Mouse (Mus musculus): ENCODE measurements around the gene Parp6.

Parp6 gene

DNA sequence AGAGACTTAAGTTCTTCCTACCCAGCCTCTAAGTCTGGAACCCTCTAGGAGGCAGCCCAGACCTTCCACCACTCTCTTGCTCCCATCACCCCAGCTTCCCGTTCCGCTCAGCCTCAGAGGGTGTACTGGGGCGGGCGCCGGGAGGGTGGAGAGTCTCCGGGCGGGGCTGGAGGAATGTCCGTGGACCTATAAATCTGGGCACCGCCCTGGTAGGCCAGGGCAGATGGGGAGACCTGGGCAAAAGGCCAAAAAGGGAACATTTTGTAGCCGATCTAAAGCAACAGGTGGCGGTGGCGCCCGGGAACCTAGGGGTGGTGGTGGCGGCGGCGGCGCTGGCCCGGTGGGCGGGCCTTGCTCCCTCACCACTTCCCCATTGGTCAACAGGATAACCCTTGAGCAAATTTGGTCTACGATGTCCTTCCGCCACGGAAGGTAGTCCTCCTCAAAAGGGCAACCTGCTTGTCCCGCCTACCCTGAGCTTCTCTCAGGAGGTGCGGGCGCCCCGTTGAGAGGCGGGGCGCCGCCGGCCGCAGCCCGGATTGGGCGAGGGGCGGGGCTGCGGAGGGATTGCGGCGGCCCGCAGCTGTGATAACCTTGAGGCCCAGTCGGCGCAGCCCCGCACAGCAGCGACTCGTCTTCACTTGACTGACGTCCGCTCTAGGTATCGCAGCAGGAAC, 39.0 kb downstream of the Parp6 start, which contains the start of gene Pkm:
Gene Pkm (plus strand): TSS at position 411 of the 677 bp plus-strand sequence.
- peak; percentile 96 to 97 for DNase-seq (ENCODE audit: low spot score in 2 of 2)

DNA sequence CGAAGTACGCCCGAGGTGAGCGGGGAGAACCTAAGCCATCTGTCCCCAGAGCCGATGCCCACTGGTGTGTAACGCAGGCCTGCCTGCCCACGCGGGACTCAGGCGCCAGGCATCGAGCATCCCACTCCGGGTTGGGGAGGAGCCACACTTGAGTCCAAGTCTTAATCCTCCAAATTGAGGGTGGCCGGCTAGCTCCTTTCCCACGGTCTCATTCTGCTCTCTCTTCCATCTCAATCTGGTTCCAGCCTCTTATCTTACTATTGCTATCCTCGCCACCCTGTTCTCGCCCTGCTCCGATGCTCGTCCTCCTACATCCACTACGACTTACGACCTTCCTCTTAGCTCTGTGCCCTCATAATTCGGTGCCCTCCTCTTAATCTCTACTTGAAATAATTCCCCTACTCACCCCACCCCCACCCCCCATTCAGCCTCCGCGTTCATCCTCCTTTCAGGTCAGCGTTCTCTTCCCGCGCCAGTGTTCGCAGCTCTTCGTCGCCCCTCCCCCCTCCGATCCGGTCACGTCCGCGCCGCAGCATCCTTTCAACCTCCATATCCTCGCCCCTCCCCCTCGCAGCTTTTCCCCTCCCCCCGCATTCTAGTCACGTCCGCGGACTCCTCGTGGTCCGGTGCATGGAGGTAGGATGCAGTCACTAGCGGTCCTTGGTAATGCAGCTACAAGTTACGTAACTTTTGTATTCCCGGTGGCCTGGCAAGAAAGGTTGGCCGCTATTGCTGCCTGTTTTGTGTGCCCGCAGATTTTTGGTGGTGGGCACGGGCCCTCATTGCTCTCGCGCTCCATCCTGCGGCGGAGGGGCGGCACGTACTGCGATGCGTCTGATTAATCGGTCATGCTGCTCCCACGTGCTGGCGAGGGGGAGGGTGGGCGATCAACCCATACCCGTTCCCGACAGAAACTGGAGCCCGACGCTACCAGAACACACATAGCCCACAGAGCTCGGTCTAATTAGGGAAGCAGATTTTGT, 39.8 kb downstream of the Parp6 start:
- peak; percentile 46 to 67 for DNase-seq (ENCODE audit: low spot score in 2 of 2)

DNA sequence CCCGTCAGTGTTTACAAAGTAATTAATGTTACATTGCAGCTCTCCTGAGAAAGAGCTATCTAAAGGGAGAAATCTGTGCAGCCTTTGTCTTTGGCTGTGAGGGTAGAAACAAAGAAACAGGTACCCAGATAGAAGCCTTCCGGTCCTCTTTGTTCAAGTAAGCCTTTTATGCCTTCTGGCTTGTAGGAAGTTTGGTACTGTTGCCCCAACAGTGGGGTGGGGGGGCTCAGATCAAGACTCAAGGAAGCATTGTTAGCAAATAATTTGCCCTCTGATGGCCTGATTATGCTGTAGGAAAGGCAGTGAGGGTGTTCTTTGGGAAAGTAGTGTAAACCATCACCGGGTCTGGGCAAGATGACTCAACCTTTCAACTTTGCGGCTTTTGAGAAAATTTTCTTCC, 41.1 kb downstream of the Parp6 start:
- no peak for DNase-seq (ENCODE audit: low spot score in 2 of 2)

DNA sequence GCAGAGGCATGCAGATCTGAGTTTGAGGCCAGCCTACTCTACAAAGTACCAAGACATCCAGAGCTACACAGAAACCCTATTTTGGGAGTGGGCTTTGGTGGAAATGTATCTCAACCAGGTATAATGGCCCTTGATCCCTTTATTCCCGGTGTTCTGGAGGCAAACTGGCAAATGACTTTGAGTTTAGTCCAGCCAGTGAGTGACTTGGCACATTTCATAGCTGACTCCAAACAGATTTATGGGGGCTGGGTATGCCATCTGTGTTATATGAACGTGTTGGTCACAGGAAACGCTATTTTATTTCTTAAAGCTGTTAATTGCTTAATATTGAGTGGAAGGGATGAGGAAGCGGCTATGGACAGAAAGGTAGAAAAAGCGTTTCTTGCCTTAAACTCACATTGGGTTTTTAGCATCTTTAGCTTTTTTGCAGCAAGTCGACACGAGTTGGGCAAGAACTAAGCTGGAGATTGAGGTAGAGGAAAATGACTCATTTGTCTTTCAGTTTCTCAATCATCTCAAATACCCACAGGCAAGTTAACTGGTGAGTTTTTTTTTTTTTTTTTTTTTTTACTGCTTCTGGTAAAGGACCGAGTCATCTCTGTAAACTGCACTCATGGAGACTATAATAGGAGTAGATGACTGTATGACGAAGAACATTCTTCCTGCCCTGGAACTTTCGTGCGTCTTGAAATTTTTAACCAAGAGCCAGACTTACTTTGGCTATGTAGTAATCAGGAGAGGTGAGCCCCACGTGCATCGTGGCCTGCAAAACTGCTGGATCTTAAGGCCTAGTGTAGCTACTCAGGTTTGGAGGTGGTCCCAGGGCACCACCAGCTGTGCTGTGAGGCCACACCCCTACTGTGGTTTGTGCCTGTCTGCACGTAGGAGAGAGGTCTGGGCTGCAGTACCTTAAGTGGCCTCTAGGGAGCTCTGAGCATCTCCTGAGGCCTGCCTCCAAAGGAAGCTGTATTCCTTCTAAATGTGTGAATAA, 42.2 kb downstream of the Parp6 start:
- DNase-seq (ENCODE audit: low spot score in 2 of 2): peak; percentile 60 to 70

GRCm38 (mm10) chr9:59660421-59660820, 43.3 kb downstream of the Parp6 start:
- DNase-seq (ENCODE audit: low spot score in 2 of 2): no peak

- DNase-seq (ENCODE audit: low spot score in 2 of 2): no peak
Measured at GRCm38 (mm10) chr9:59661298-59661975, 44.4 kb downstream of the Parp6 start.

- DNase-seq (ENCODE audit: low spot score in 2 of 2): no peak
Measured at GRCm38 (mm10) chr9:59663226-59663625, 46.1 kb downstream of the Parp6 start.

DNA sequence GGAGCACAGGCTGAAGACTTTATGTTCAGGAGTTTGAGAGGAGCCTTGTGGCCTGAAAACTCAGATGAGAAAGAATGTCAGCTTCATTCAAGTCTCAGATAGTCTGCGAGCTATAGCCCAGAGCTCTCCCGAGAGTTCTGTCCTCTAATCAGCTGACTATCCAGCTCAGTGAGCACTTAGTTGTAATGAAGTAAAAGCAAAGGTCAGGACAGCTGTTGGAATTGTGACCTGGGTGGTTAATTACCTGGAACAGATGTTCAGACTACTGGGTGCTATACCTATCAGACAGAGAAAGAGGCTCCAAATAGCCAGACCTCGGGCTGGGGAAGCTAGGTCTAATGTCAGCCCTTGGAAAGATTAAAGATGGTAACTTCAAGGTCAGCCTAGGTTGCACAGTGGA, 46.9 kb downstream of the Parp6 start:
- no peak for DNase-seq (ENCODE audit: low spot score in 2 of 2)

- DNase-seq (ENCODE audit: low spot score in 2 of 2): no peak
Measured at GRCm38 (mm10) chr9:59664664-59665256, 47.7 kb downstream of the Parp6 start.

DNA sequence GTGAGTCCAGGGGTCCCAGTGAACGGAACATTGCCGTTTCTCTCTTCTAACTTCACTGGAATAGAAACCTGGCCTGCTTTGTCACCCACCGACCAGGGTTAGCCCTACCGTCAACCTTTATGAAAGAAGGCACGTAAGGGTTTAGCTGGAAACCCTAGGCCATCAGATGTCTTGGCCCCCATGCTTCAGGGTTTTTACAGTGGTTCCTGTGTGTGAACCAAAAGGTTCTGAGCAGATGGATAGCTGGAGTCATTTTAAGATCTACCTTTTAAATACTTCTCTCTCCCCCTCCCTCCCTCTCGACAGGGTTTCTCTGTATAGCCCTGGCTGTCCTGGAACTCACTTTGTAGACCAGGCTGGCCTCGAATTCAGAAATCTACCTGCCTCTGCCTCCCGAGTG, 48.9 kb downstream of the Parp6 start:
- no peak for DNase-seq (ENCODE audit: low spot score in 2 of 2)

- DNase-seq (ENCODE audit: low spot score in 2 of 2): no peak
Measured at GRCm38 (mm10) chr9:59666813-59667212, 49.7 kb downstream of the Parp6 start.

- DNase-seq (ENCODE audit: low spot score in 2 of 2): no peak
Measured at GRCm38 (mm10) chr9:59667250-59667649, 50.2 kb downstream of the Parp6 start.

GRCm38 (mm10) chr9:59667904-59668303, 50.8 kb downstream of the Parp6 start:
- DNase-seq (ENCODE audit: low spot score in 2 of 2): peak in 1 of 2 experiments; percentile 48

- no peak for DNase-seq (ENCODE audit: low spot score in 2 of 2)
Measured at GRCm38 (mm10) chr9:59668473-59668872, 51.4 kb downstream of the Parp6 start.

- no peak for DNase-seq (ENCODE audit: low spot score in 2 of 2)
Measured at GRCm38 (mm10) chr9:59669172-59669571, 52.1 kb downstream of the Parp6 start.

- DNase-seq (ENCODE audit: low spot score in 2 of 2): no peak
Measured at GRCm38 (mm10) chr9:59672195-59672894, 55.3 kb downstream of the Parp6 start.

GRCm38 (mm10) chr9:59673427-59673826, 56.3 kb downstream of the Parp6 start:
- no peak for DNase-seq (ENCODE audit: low spot score in 2 of 2)

DNA sequence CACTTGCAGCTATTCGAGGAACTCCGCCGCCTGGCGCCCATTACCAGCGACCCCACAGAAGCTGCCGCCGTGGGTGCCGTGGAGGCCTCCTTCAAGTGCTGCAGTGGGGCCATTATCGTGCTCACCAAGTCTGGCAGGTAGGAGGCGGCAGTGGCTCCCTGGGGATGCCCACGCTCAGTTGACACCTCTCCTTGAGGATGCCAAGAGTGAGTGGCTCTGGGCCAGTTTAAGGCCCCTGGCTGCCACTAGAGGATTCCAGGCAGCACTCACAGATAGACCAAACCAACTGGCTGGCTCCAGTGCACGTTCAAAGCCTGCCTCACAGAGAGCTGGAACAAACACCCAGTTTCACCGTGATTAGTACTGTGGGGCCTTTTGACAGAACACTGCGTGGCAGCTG, 58.5 kb downstream of the Parp6 start:
- DNase-seq (ENCODE audit: low spot score in 2 of 2): no peak

DNA sequence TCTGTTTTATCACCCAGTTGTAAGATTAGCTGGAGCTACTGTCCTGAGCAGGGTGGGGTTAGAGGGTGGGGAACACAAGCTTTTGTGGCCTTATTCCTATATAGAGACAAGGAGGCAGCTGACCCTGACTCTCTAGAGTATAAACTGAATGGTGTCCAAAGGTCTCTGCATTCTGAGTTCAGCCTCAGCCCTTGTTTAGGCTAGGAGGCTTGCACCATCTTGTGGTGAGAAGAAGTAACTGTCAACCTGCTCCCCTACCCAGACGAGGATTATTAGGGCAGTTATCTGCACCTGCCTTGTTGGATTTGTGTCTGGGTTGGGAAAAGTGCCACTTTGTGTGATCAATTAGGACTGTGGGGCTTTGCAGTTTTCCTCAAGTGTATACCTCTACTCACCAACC, 61.2 kb downstream of the Parp6 start:
- no peak for DNase-seq (ENCODE audit: low spot score in 2 of 2)
